Mouse (Mus musculus): ENCODE results near the gene Sac3d1. TPM values are rescaled to one million over a fixed set of nuclear protein-coding genes. Genes with fewer than 3 reads are reported as not detected.

Gene Sac3d1
- 45.9 and 49.6 TPM in 2 replicates for polyA plus RNA-seq (2015; fragmentation: Nextera tagmentation; extraction: Ambion mirVana)

DNA sequence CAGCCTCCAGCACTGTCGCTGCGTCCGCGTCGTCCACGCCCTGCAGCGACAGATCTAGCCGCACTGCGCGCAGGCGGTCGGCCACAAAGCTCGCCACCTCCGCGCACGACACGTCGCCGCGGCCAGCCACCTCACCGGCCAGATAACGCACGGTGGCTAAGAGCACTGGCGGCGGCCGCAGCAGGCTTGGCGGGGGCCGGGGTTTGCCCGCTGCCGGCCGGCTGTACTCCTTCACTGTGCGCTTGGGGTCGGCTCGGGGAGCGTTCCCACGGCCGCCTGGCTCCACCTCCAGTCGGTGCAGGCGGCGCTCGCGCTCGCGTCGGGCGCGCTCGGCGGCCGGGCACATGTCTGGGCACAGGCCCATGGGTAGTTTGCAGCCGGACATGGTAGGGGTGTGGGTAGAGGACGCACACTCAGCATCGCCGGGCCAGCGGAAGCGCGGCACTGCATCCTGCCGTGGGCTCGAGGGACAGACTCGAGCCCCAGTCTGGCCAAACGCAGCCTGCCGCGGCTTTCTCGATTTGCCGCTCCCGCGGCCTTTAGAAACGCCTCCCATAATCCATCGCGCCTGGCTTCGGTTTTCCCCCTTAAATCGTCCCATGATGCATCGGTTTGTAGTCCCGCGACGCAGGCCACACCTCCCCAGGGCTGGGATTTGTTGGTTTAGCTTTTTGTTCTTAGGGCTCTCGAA lies at the start of gene Sac3d1:
Gene Sac3d1, minus strand, starts transcription at position 665 of the 691 bp plus-strand sequence.
- ATAC-seq (ENCODE audit: insufficient number of reproducible peaks, insufficient read depth, low FRiP score, low TSS enrichment, low read depth): peak; percentile 76
- Histone ChIP-seq H3K27me3 (no peaks in the 10 kb centered on the region), H3K36me3 (peaks cover 43% of the 10 kb centered on the region), H3K9ac (peak within 1 kb of the TSS; percentile 91), H3K9me3 (no peaks in the 10 kb centered on the region), H3K4me1 (peaks cover 19% of the 10 kb centered on the region), H3K27ac (peak within 1 kb of the TSS; percentile 96), H3K4me3 (peak within 1 kb of the TSS; percentile 94), H3K4me2 (peak within 1 kb of the TSS; percentile 89)
- WGBS: under 1% methylated on average over 77 of the region's 77 CpGs

DNA sequence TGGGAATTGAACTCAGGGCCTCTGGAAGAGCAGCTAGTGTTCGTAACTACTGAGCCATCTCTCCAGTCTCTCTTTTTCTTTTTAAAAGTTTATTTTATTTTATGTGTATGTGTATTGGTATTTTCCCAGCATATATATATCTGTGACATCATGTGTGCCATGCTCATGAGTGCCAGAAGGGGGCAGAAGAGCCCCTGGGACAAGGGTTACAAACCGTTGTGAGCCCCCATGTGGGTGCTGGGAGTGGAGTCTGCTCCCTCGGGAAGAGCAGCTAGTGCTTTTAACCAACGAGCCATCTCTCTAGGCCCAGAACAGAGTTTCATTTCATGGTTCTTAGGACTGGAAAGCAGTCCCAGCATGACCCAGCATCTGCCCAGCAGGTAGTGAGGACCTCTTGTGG lies 48.3 kb upstream of the Sac3d1 start:
- Histone ChIP-seq H3K4me2 (no peak overlapping the region), H3K4me1 (no peaks in the 10 kb centered on the region), H3K27me3 (no peaks in the 10 kb centered on the region), H3K9ac (no peak overlapping the region), H3K27ac (no peak overlapping the region), H3K4me3 (no peak overlapping the region), H3K9me3 (no peaks in the 10 kb centered on the region), H3K36me3 (no peaks in the 10 kb centered on the region)
- ATAC-seq (ENCODE audit: insufficient number of reproducible peaks, insufficient read depth, low FRiP score, low TSS enrichment, low read depth): no peak
- 69% methylated on average over 4 of the region's 4 CpGs for WGBS

DNA sequence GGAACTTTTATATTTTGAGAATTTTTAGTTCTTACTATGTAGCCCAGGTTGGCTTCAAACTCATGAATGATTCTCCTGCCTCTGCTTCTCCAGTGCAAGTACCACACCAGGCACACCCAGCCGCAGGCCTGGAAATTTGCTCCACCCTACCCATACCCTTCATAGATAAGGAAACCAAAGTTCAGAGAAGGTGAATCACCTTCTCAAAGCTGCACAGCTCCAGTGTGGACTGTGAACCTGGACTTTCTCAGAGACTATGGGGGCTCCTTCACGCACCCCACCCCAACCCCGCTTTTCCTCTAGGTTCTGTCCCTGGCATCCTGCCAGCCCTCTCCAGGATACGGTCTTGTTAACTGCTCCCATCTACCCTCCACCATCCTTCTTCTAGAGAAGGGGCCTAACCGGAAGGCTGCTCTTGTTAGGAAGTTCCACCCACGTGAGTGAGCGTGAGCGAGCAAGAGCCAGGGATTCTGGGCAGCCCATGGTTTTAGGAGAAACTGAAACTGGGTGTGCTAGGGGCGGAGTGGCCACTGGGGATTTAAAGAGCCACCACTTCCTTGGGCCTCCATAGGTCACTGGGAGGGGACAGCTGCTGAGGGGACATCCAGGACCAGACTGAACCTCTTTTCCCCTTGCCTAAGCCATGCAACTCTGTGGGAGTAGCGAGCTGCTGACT lies 45.6 kb upstream of the Sac3d1 start:
- Histone ChIP-seq H3K4me3 (no peak overlapping the region), H3K27ac (no peak overlapping the region), H3K4me2 (no peak overlapping the region), H3K4me1 (no peaks in the 10 kb centered on the region), H3K9me3 (no peaks in the 10 kb centered on the region), H3K27me3 (no peaks in the 10 kb centered on the region), H3K9ac (no peak overlapping the region), H3K36me3 (no peaks in the 10 kb centered on the region)
- WGBS: 70% methylated on average over 10 of the region's 10 CpGs
- no peak for ATAC-seq (ENCODE audit: insufficient number of reproducible peaks, insufficient read depth, low FRiP score, low TSS enrichment, low read depth)

DNA sequence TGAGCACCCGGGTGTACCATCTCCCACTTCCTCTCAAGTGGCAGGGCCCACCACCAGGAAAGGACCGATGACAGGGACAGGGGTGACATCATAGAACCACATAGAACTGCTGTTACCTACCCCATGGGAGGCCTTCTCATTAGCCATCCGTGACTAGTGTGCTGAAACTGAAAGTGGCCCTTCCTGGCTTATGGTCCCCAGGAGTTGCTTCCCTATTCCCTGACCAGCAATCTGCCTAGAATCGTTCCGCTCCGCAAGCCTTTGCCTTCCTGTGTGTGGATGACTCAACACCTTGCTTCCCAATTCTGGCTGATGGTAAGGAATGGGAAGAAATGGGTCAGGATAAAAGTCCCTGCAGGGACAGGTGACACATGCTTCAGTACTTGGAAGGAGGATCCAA lies 38.8 kb upstream of the Sac3d1 start:
- H3K27me3 ChIP-seq: no peaks in the 10 kb centered on the region

DNA sequence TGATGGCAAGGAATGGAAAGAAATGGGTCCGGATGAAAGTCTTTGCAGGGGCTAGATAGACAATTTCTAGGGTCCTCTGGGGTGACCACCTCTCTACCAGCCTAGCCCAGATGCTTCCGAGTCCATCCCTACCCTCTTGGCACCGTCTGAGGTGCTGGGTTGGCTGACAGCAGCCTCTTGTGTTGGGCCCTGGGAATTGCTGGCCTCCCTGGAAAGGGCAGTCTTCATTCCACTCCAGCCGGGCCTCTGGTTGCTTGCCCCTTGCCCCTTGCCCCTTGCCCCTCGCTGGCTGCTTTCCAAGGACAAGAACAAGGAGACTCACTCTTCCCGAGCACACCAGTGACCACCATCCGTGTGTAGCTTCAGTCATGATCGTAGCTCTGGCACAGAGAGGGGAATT lies 37.9 kb upstream of the Sac3d1 start:
- no peaks in the 10 kb centered on the region for H3K4me1 ChIP-seq
- H3K9me3 ChIP-seq: no peaks in the 10 kb centered on the region
- no peaks in the 10 kb centered on the region for H3K36me3 ChIP-seq
- H3K4me3 ChIP-seq: no peak overlapping the region
- H3K27ac ChIP-seq: no peak overlapping the region
- no peak overlapping the region for H3K9ac ChIP-seq
- no peak for ATAC-seq (ENCODE audit: insufficient number of reproducible peaks, insufficient read depth, low FRiP score, low TSS enrichment, low read depth)
- no peak overlapping the region for H3K4me2 ChIP-seq
- H3K27me3 ChIP-seq: no peaks in the 10 kb centered on the region
- WGBS: 53% methylated on average over 8 of the region's 8 CpGs

More for the DNA sequence above, 38.8 kb upstream of the Sac3d1 start:
- Histone ChIP-seq H3K36me3 (no peaks in the 10 kb centered on the region), H3K9ac (no peak overlapping the region), H3K27ac (no peak overlapping the region), H3K9me3 (no peaks in the 10 kb centered on the region), H3K4me3 (no peak overlapping the region), H3K4me1 (no peaks in the 10 kb centered on the region), H3K4me2 (no peak overlapping the region)
- no peak for ATAC-seq (ENCODE audit: insufficient number of reproducible peaks, insufficient read depth, low FRiP score, low TSS enrichment, low read depth)
- WGBS: 74% methylated on average over 6 of the region's 6 CpGs

DNA sequence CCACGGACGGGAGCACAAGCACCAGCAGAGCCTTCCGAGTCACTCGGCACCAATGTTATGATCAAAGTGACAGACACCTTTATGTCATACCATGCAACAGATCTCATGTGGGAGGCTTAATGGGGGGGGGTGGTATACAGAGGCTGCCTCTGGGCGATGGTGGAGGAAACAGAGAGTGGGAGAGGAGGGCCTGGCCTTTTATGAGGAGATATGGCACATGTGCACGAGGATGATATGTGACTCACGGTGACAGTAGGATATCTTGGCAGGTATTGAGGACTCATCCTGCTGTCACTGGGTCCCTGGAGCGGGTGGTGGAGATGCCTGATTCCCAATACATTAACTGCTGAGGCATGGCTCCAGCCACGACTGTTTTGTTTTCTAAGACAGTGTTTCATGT lies 36.7 kb upstream of the Sac3d1 start:
- no peak overlapping the region for H3K9ac ChIP-seq
- H3K4me3 ChIP-seq: no peak overlapping the region
- H3K27ac ChIP-seq: no peak overlapping the region
- H3K27me3 ChIP-seq: no peaks in the 10 kb centered on the region
- no peaks in the 10 kb centered on the region for H3K9me3 ChIP-seq
- WGBS: 89% methylated on average over 9 of the region's 9 CpGs
- H3K4me1 ChIP-seq: no peaks in the 10 kb centered on the region
- no peak overlapping the region for H3K4me2 ChIP-seq
- H3K36me3 ChIP-seq: no peaks in the 10 kb centered on the region
- ATAC-seq (ENCODE audit: insufficient number of reproducible peaks, insufficient read depth, low FRiP score, low TSS enrichment, low read depth): no peak

DNA sequence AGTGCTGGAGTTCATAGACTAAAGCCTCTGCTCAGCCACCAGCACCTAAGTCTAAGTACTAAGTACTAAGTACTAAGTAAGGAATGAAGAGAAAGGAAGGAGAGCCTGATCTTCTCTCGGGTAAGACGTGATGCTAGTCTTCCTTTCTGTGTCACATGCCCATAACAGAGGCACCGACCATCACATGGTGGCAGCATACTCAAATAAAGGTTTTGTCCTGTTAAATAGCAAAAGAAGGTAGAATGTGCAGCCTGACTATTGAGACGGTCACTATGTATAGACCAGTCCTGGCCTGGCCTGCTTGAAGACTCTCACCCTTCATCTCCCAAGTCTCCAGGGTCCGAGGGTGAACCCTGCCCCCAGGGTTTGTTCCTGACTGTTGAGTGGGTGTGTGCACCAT lies 26.4 kb upstream of the Sac3d1 start:
- no peak overlapping the region for H3K4me3 ChIP-seq
- no peaks in the 10 kb centered on the region for H3K27me3 ChIP-seq
- WGBS: 80% methylated on average over 5 of the region's 5 CpGs
- H3K36me3 ChIP-seq: no peaks in the 10 kb centered on the region
- H3K9ac ChIP-seq: no peak overlapping the region
- no peak overlapping the region for H3K27ac ChIP-seq
- H3K4me1 ChIP-seq: peaks cover 5% of the 10 kb centered on the region
- H3K4me2 ChIP-seq: no peak overlapping the region
- no peak for ATAC-seq (ENCODE audit: insufficient number of reproducible peaks, insufficient read depth, low FRiP score, low TSS enrichment, low read depth)
- H3K9me3 ChIP-seq: no peaks in the 10 kb centered on the region

DNA sequence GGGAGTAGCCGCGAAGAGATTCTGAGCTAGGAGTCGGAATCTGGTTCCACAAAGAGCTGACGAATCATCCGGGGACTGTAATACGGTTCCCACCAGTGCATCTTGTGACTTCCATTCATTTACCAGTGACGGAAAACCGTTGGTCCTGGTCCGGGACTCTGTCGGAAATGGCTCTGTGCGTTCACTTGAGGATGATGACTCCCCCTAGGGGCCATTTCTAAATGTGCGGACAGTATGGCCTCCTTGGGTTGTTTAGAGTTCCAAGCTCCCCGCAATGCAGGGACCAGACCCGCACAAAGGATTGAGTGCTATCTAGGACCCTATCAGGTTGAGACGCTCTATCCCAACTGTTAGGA lies 22.9 kb upstream of the Sac3d1 start, which contains the start of gene Arl2:
Gene Arl2, minus strand, starts transcription at position 155 of the 356 bp plus-strand sequence.
- peak within 1 kb of the TSS; percentile 86 for H3K9ac ChIP-seq
- ATAC-seq (ENCODE audit: insufficient number of reproducible peaks, insufficient read depth, low FRiP score, low TSS enrichment, low read depth): peak; percentile 64
- peak within 1 kb of the TSS; percentile 97 for H3K27ac ChIP-seq
- WGBS: under 1% methylated on average over 15 of the region's 15 CpGs
- H3K27me3 ChIP-seq: no peaks in the 10 kb centered on the region
- peak within 1 kb of the TSS; percentile 67 for H3K4me3 ChIP-seq
- peaks cover 14% of the 10 kb centered on the region for H3K36me3 ChIP-seq
- peak within 1 kb of the TSS; percentile 78 for H3K4me2 ChIP-seq
- H3K4me1 ChIP-seq: peaks cover 10% of the 10 kb centered on the region
- H3K9me3 ChIP-seq: no peaks in the 10 kb centered on the region

DNA sequence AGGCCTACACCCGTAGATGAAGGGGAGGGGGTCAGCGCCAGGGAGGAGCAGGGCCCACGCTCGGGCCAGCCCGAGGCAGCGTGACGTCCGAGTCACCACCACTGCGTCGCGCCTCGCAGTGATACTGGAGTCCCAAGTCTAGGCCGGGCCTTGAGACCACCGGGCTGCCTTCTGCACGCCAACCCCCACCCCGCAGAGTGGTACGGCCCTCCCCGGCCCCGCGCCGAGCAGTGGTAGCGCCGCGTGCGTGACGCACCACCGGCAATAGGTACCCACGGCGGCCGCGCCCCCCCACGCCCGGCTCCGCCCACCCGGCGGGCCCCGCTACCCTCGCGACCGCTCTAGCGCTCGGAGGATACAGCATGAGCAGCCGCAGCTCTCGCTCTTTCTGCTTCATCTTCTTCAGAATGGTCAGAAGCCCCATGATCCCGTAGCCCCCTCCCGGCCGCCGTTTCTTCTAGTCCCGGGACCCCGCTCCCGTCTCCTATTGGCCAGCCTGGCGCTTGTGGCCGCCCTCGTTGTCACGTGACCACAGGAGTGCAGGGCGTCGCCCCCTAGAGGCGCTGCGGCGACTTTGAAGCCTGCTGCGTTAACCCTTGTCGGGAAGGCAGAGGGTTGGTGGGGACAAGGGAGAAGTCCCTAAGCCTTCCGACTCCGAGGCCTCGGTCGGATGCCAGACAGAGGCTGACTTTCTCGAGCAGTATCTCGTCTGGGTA lies 22.4 kb upstream of the Sac3d1 start, which contains the start of gene Batf2:
Gene Batf2, plus strand, starts transcription at position 306 of the 716 bp plus-strand sequence.
- peaks cover 20% of the 10 kb centered on the region for H3K36me3 ChIP-seq
- H3K9me3 ChIP-seq: no peaks in the 10 kb centered on the region
- peak within 1 kb of the TSS; percentile 86 for H3K9ac ChIP-seq
- ATAC-seq (ENCODE audit: insufficient number of reproducible peaks, insufficient read depth, low FRiP score, low TSS enrichment, low read depth): peak; percentile 90
- H3K27me3 ChIP-seq: no peaks in the 10 kb centered on the region
- H3K4me3 ChIP-seq: peak within 1 kb of the TSS; percentile 67
- peak within 1 kb of the TSS; percentile 97 for H3K27ac ChIP-seq
- peaks cover 10% of the 10 kb centered on the region for H3K4me1 ChIP-seq
- peak within 1 kb of the TSS; percentile 78 for H3K4me2 ChIP-seq
- under 1% methylated on average over 67 of the region's 68 CpGs for WGBS

DNA sequence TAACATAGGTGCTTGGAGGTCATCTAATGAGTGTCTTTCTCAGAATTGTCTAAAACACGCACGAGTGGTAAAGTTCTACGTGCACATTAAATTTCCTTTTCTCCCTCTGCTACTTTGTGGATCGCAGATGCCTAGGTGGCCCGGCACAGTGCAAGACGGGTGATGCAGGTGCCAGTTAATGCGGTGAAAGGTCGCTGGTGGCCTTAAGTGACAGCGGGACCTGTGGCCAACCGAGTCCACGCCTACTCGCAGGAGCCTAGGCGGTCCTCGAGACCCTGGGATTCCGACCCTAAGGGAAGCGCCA lies 21.9 kb upstream of the Sac3d1 start:
- 8% methylated on average over 16 of the region's 16 CpGs for WGBS

DNA sequence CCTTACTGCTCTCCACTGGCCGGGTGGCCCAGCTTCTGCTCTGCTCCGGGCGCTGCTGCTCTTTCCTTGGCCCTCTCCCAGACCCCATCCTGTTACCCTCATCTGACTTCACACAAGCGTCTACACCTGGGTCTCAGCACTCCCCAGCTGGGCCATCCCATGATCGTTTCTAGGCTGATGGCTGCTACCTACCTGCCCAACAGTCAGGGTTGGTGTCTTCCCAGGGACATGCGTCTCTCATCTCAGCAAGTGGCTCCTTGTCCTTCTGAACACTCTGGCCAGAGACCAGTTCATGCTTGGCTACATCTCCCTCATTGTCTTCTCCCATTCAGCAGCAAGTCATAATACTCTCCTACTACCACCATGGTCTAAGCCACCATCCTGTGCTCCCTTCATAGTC lies 21.3 kb upstream of the Sac3d1 start:
- Histone ChIP-seq H3K9me3 (no peaks in the 10 kb centered on the region), H3K9ac (peak overlapping the region; percentile 86)

More for the DNA sequence above, 21.9 kb upstream of the Sac3d1 start:
- Histone ChIP-seq H3K4me3 (peak overlapping the region; percentile 67), H3K27ac (peak overlapping the region; percentile 97), H3K9ac (peak overlapping the region; percentile 86), H3K36me3 (peaks cover 25% of the 10 kb centered on the region), H3K4me1 (peaks cover 10% of the 10 kb centered on the region), H3K4me2 (peak overlapping the region; percentile 78), H3K27me3 (no peaks in the 10 kb centered on the region), H3K9me3 (no peaks in the 10 kb centered on the region)
- no peak for ATAC-seq (ENCODE audit: insufficient number of reproducible peaks, insufficient read depth, low FRiP score, low TSS enrichment, low read depth)

More for the DNA sequence above, 21.3 kb upstream of the Sac3d1 start:
- 93% methylated on average over 6 of the region's 6 CpGs for WGBS
- Histone ChIP-seq H3K36me3 (peaks cover 31% of the 10 kb centered on the region), H3K4me2 (peak overlapping the region; percentile 78), H3K4me3 (peak overlapping the region; percentile 67), H3K27me3 (no peaks in the 10 kb centered on the region), H3K4me1 (peaks cover 10% of the 10 kb centered on the region), H3K27ac (no peak overlapping the region)
- no peak for ATAC-seq (ENCODE audit: insufficient number of reproducible peaks, insufficient read depth, low FRiP score, low TSS enrichment, low read depth)
